Mouse (Mus musculus): ENCODE results near the gene Apol7a. TPM values are rescaled to one million over a fixed set of nuclear protein-coding genes. Genes with fewer than 3 reads are reported as not detected.
A peak's percentile ranks its signal among the peaks of the same experiment; 100 is the strongest.

Gene Apol7a
- total and polyA plus RNA-seq, 2 experiments = 93.2 to 121 TPM

- 18% methylated on average over 8 of the region's 8 CpGs for WGBS
- peaks cover 26% of the 10 kb centered on the region for H3K4me1 ChIP-seq (ENCODE audit: control insufficient read depth, insufficient read depth, low read length)
- peak; percentile 66 for DNase-seq (ENCODE audit: extremely low read depth, low read depth, low spot score)
- peak overlapping the region; percentile 76 for H3K27ac ChIP-seq (replicated peaks; ENCODE audit: insufficient read depth, low read depth, low read length)
- H3K36me3 ChIP-seq (ENCODE audit: control insufficient read depth, insufficient read depth, low read length) = no peaks in the 10 kb centered on the region
- H3K4me3 ChIP-seq (ENCODE audit: insufficient read depth, low read depth, low read length) = no peak overlapping the region
- H3K27me3 ChIP-seq (ENCODE audit: control insufficient read depth, insufficient read depth, low read length) = no peaks in the 10 kb centered on the region
- TF ChIP-seq POLR2A (IDR thresholded peaks at IDR 0.05; ENCODE audit: extremely low read depth, insufficient read depth, low read length) = no peak
- no peak for TF ChIP-seq CTCF (IDR thresholded peaks at IDR 0.05; ENCODE audit: low read depth, low read length)
- H3K79me2 ChIP-seq (ENCODE audit: control insufficient read depth, insufficient read depth, low read length) = no peaks in the 10 kb centered on the region
- H3K9ac ChIP-seq (ENCODE audit: low read depth, low read length) = no peak overlapping the region
Measured at GRCm38 (mm10) chr15:77338924-77339429, 59.9 kb downstream of the Apol7a start.

DNA sequence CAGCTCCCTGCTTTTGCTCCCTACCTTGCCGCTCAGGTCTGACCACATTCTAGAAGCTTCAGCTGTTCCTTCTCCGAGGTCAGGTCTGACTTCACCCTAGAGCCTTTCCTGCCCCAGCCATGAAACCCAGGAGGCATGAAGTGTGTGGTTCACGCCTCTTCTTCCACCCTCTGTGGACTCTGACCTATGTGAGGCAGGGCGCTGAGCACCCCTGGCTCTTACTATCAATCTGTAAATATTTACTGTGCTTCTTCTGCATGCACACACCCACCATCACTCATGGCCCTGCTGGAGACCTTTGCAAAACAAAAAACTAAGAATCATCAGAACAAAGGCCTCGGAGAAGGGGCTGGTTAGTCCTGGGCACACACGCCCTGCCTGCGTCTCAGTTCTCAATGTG, 60.5 kb downstream of the Apol7a start:
- Histone ChIP-seq H3K4me1 (ENCODE audit: control insufficient read depth, insufficient read depth, low read length) (peaks cover 26% of the 10 kb centered on the region), H3K27ac (replicated peaks; ENCODE audit: insufficient read depth, low read depth, low read length) (peak overlapping the region; percentile 85), H3K27me3 (ENCODE audit: control insufficient read depth, insufficient read depth, low read length) (no peaks in the 10 kb centered on the region), H3K79me2 (ENCODE audit: control insufficient read depth, insufficient read depth, low read length) (no peaks in the 10 kb centered on the region), H3K4me3 (ENCODE audit: insufficient read depth, low read depth, low read length) (peak overlapping the region; percentile 6; the same call in 1 of the 2 replicates), H3K36me3 (ENCODE audit: control insufficient read depth, insufficient read depth, low read length) (no peaks in the 10 kb centered on the region), H3K9ac (ENCODE audit: low read depth, low read length) (peak overlapping the region; percentile 60)
- TF ChIP-seq POLR2A (IDR thresholded peaks at IDR 0.05; ENCODE audit: extremely low read depth, insufficient read depth, low read length) = no peak
- TF ChIP-seq CTCF (IDR thresholded peaks at IDR 0.05; ENCODE audit: low read depth, low read length) = no peak
- DNase-seq (ENCODE audit: extremely low read depth, low read depth, low spot score) = peak; percentile 96
- WGBS = 17% methylated on average over 7 of the region's 7 CpGs

Other genes starting within 250 kb of the Apol7a start
- gene Rbfox2, start 92.1 kb downstream of the Apol7a start, total RNA-seq (2014; rRNA removed) = 17.4 and 21.6 TPM in 2 replicates
- gene Rbfox2, start 92.1 kb downstream of the Apol7a start, polyA plus RNA-seq (2012; rRNA removed) = 18.2 and 21.5 TPM in 2 replicates
- gene Apol9a, start 12.0 kb upstream of the Apol7a start, total RNA-seq (2014; rRNA removed) = 59.3 and 69.5 TPM in 2 replicates
- gene Apol9a, start 12.0 kb upstream of the Apol7a start, polyA plus RNA-seq (2012; rRNA removed) = 44.3 and 80.3 TPM in 2 replicates
- not detected in 2 replicates for gene Apol7b, start 48.4 kb upstream of the Apol7a start, total RNA-seq (2014; rRNA removed)
- not detected in 2 replicates for gene Apol7b, start 48.4 kb upstream of the Apol7a start, polyA plus RNA-seq (2012; rRNA removed)
- not detected in 2 replicates for gene Apol10a, start 77.9 kb upstream of the Apol7a start, total RNA-seq (2014; rRNA removed)
- gene Apol10a, start 77.9 kb upstream of the Apol7a start, polyA plus RNA-seq (2012; rRNA removed) = 0.02 TPM in 1 of 2 replicates, not detected in the other
- gene Apol11a, start 109.2 kb upstream of the Apol7a start, total RNA-seq (2014; rRNA removed) = not detected in 2 replicates
- gene Apol11a, start 109.2 kb upstream of the Apol7a start, polyA plus RNA-seq (2012; rRNA removed) = not detected in 2 replicates
- 0.54 TPM in 1 of 2 replicates, not detected in the other for gene Apol7c, start 134.2 kb upstream of the Apol7a start, total RNA-seq (2014; rRNA removed)
- gene Apol7c, start 134.2 kb upstream of the Apol7a start, polyA plus RNA-seq (2012; rRNA removed) = 0.26 and 0.42 TPM in 2 replicates
- gene 1700025B11Rik, start 162.8 kb upstream of the Apol7a start, total RNA-seq (2014; rRNA removed) = not detected in 2 replicates
- not detected in 2 replicates for gene 1700025B11Rik, start 162.8 kb upstream of the Apol7a start, polyA plus RNA-seq (2012; rRNA removed)
- 0.20 and 0.28 TPM in 2 replicates for gene Apol10b, start 197.0 kb upstream of the Apol7a start, total RNA-seq (2014; rRNA removed)
- gene Apol10b, start 197.0 kb upstream of the Apol7a start, polyA plus RNA-seq (2012; rRNA removed) = 0.04 and 0.05 TPM in 2 replicates
- gene Gm36245, start 200.1 kb upstream of the Apol7a start, total RNA-seq (2014; rRNA removed) = not detected in 2 replicates
- gene Gm36245, start 200.1 kb upstream of the Apol7a start, polyA plus RNA-seq (2012; rRNA removed) = not detected in 2 replicates
- gene Apol11b, start 244.2 kb upstream of the Apol7a start, total RNA-seq (2014; rRNA removed) = 0.27 and 0.37 TPM in 2 replicates
- gene Apol11b, start 244.2 kb upstream of the Apol7a start, polyA plus RNA-seq (2012; rRNA removed) = 0.04 TPM in 1 of 2 replicates, not detected in the other